Mouse (Mus musculus) hindbrain, embryonic 14.5 days (tissue): Measurements from ENCODE around the gene Mvb12b. TPM values are rescaled to one million over a fixed set of nuclear protein-coding genes. Genes with fewer than 3 reads are reported as not detected.

ENCODE experiments used
- ATAC-seq: fragments of 200-750 bp; cut with Nextera tagmentation; 2 replicates; pipeline ENCODE4 v1.8.0; 2017; ENCODE audit warnings: moderate number of reproducible peaks, mild to moderate bottlenecking, moderate TSS enrichment, moderate library complexity; ENCODE audit not compliant: low FRiP score
- DNase-seq: peaks from one replicate; pipeline ENCODE4 v3.0.0-alpha.2; 2015; ENCODE audit warnings: low spot score
- H3K27ac ChIP-seq: fragments of 300-500 bp; sonication (generic); 2 replicates; pipeline ENCODE4 v1.5.1; 2014; ENCODE audit warnings: mild to moderate bottlenecking, moderate library complexity
- H3K27me3 ChIP-seq: fragments of 300-500 bp; sonication (generic); 2 replicates; pipeline ENCODE4 v1.6.1; 2014; ENCODE audit warnings: mild to moderate bottlenecking, low read length, mixed read lengths; ENCODE audit not compliant: control insufficient read depth, insufficient read depth
- H3K36me3 ChIP-seq: fragments of 300-500 bp; sonication (generic); replicated peaks from 2 replicates; pipeline ENCODE4 v1.6.1; 2014; ENCODE audit not compliant: control insufficient read depth, insufficient read depth
- H3K4me1 ChIP-seq: fragments of 300-500 bp; sonication (generic); replicated peaks from 2 replicates; pipeline ENCODE4 v1.6.1; 2014; ENCODE audit warnings: antibody characterized with exemption, low read length, mixed read lengths; ENCODE audit not compliant: control insufficient read depth, insufficient read depth
- H3K4me2 ChIP-seq: fragments of 300-500 bp; sonication (generic); replicated peaks from 2 replicates; pipeline ENCODE4 v1.6.1; 2014; ENCODE audit warnings: mild to moderate bottlenecking, moderate library complexity
- H3K4me3 ChIP-seq: fragments of 300-500 bp; sonication (generic); replicated peaks from 2 replicates; pipeline ENCODE4 v1.5.1; 2014; ENCODE audit warnings: mild to moderate bottlenecking, low read length
- H3K9ac ChIP-seq: fragments of 300-500 bp; sonication (generic); 2 replicates; pipeline ENCODE4 v1.6.1; 2014
- H3K9me3 ChIP-seq: fragments of 300-500 bp; sonication (generic); 2 replicates; pipeline ENCODE4 v1.6.1; 2016; ENCODE audit warnings: low read length; ENCODE audit not compliant: control insufficient read depth
- WGBS: fragments of 180-500 bp; shearing (Covaris S2); extraction: QIAGEN DNeasy Blood & Tissue Kit; methylation state at CpG from one replicate; pipeline ENCODE4 v1.1.7; 2014; 5-methylcytosine and 5-hydroxymethylcytosine counted together
- polyA plus RNA-seq: library from polyadenylated mRNA; unstranded; fragments of >200 nt; fragmentation: Nextera tagmentation; extraction: Ambion mirVana; gene quantifications from 2 replicates; pipeline ENCODE4 v1.2.1, GENCODE M21; 2014

Mvb12b gene
- polyA plus RNA-seq, 1 experiment from 2014 or later, result 48.0 TPM

GRCm38 (mm10) chr2:33713580-33714260 lies 174.0 kb downstream of the Mvb12b start:
- DNase-seq, result no peak
- no peaks in the 10 kb centered on the region for H3K9me3 ChIP-seq
- H3K4me2 ChIP-seq, result 0 out of 2 replicates have a peak overlapping the region, but pooled peaks have one; percentile 2
- no peak overlapping the region for H3K4me3 ChIP-seq
- no peak for ATAC-seq
- H3K36me3 ChIP-seq, result no peaks in the 10 kb centered on the region
- peaks cover 8% of the 10 kb centered on the region; the same call in 1 of the 2 replicates for H3K27me3 ChIP-seq
- H3K27ac ChIP-seq, result no peak overlapping the region
- no peak overlapping the region for H3K9ac ChIP-seq
- 17% methylated on average over 12 of the region's 12 CpGs for WGBS
- peaks cover 49% of the 10 kb centered on the region for H3K4me1 ChIP-seq

GRCm38 (mm10) chr2:33712811-33713210 lies 174.9 kb downstream of the Mvb12b start:
- no peaks in the 10 kb centered on the region for H3K36me3 ChIP-seq
- 15% methylated on average over 4 of the region's 4 CpGs for WGBS
- H3K4me1 ChIP-seq, result peaks cover 43% of the 10 kb centered on the region
- no peak overlapping the region for H3K27ac ChIP-seq
- H3K4me2 ChIP-seq, result no peak overlapping the region
- no peak overlapping the region for H3K4me3 ChIP-seq
- ATAC-seq, result no peak
- no peak for DNase-seq
- no peaks in the 10 kb centered on the region for H3K9me3 ChIP-seq
- peaks cover 2% of the 10 kb centered on the region; the same call in 1 of the 2 replicates for H3K27me3 ChIP-seq
- H3K9ac ChIP-seq, result no peak overlapping the region; the same call in 1 of the 2 replicates

GRCm38 (mm10) chr2:33708831-33709230 lies 178.9 kb downstream of the Mvb12b start:
- no peak for DNase-seq
- H3K27ac ChIP-seq, result no peak overlapping the region
- ATAC-seq, result no peak
- no peak overlapping the region for H3K4me2 ChIP-seq
- 93% methylated on average over 8 of the region's 8 CpGs for WGBS
- H3K9ac ChIP-seq, result no peak overlapping the region
- H3K4me3 ChIP-seq, result no peak overlapping the region
- H3K9me3 ChIP-seq, result no peaks in the 10 kb centered on the region
- H3K4me1 ChIP-seq, result peaks cover 12% of the 10 kb centered on the region
- H3K36me3 ChIP-seq, result no peaks in the 10 kb centered on the region
- H3K27me3 ChIP-seq, result no peaks in the 10 kb centered on the region

GRCm38 (mm10) chr2:33708096-33708495 lies 179.7 kb downstream of the Mvb12b start:
- WGBS, result 43% methylated on average over 3 of the region's 3 CpGs
- no peaks in the 10 kb centered on the region for H3K9me3 ChIP-seq
- DNase-seq (no peak), ATAC-seq (no peak)
- no peak overlapping the region for H3K4me2 ChIP-seq
- 0 out of 2 replicates have a peak, but pooled peaks cover 5% of the 10 kb centered on the region for H3K4me1 ChIP-seq
- H3K4me3 ChIP-seq, result no peak overlapping the region
- H3K9ac ChIP-seq, result no peak overlapping the region
- no peaks in the 10 kb centered on the region for H3K27me3 ChIP-seq
- H3K27ac ChIP-seq, result no peak overlapping the region
- no peaks in the 10 kb centered on the region for H3K36me3 ChIP-seq

- no peak for ATAC-seq
- Histone ChIP-seq H3K9me3 (no peaks in the 10 kb centered on the region), H3K4me3 (no peak overlapping the region), H3K27ac (no peak overlapping the region), H3K4me1 (0 out of 2 replicates have a peak, but pooled peaks cover 4% of the 10 kb centered on the region), H3K36me3 (no peaks in the 10 kb centered on the region), H3K27me3 (no peaks in the 10 kb centered on the region), H3K4me2 (no peak overlapping the region), H3K9ac (no peak overlapping the region)
- no peak for DNase-seq
- WGBS, result 82% methylated on average over 9 of the region's 9 CpGs
These were observed 181.3 kb downstream of the Mvb12b start for GRCm38 (mm10) chr2:33706403-33706802.

- Histone ChIP-seq H3K9me3 (no peaks in the 10 kb centered on the region), H3K4me1 (peaks cover 5% of the 10 kb centered on the region; the same call in 1 of the 2 replicates), H3K4me3 (no peak overlapping the region), H3K27ac (no peak overlapping the region), H3K36me3 (no peaks in the 10 kb centered on the region), H3K9ac (no peak overlapping the region), H3K4me2 (no peak overlapping the region), H3K27me3 (no peaks in the 10 kb centered on the region)
- no peak for DNase-seq
- ATAC-seq, result no peak
- 46% methylated on average over 16 of the region's 16 CpGs for WGBS
These were observed 181.9 kb downstream of the Mvb12b start for GRCm38 (mm10) chr2:33705687-33706320.

GRCm38 (mm10) chr2:33703286-33703685 lies 184.5 kb downstream of the Mvb12b start:
- no peak overlapping the region for H3K4me2 ChIP-seq
- WGBS, result 61% methylated on average over 5 of the region's 5 CpGs
- H3K4me1 ChIP-seq, result peaks cover 5% of the 10 kb centered on the region; the same call in 1 of the 2 replicates
- no peaks in the 10 kb centered on the region for H3K9me3 ChIP-seq
- H3K9ac ChIP-seq, result no peak overlapping the region
- H3K4me3 ChIP-seq, result no peak overlapping the region
- no peak overlapping the region for H3K27ac ChIP-seq
- no peaks in the 10 kb centered on the region for H3K27me3 ChIP-seq
- H3K36me3 ChIP-seq, result no peaks in the 10 kb centered on the region
- no peak for ATAC-seq
- no peak for DNase-seq

GRCm38 (mm10) chr2:33702705-33703104 lies 185.0 kb downstream of the Mvb12b start:
- no peak overlapping the region for H3K4me2 ChIP-seq
- no peaks in the 10 kb centered on the region for H3K36me3 ChIP-seq
- 78% methylated on average over 5 of the region's 5 CpGs for WGBS
- H3K27me3 ChIP-seq, result no peaks in the 10 kb centered on the region
- H3K27ac ChIP-seq, result no peak overlapping the region
- peaks cover 5% of the 10 kb centered on the region; the same call in 1 of the 2 replicates for H3K4me1 ChIP-seq
- DNase-seq (no peak), ATAC-seq (no peak)
- H3K4me3 ChIP-seq, result no peak overlapping the region
- H3K9ac ChIP-seq, result no peak overlapping the region
- no peaks in the 10 kb centered on the region for H3K9me3 ChIP-seq

- Histone ChIP-seq H3K9ac (no peak overlapping the region), H3K36me3 (no peaks in the 10 kb centered on the region), H3K27me3 (no peaks in the 10 kb centered on the region), H3K27ac (no peak overlapping the region), H3K4me1 (peaks cover 5% of the 10 kb centered on the region; the same call in 1 of the 2 replicates), H3K9me3 (peaks cover 11% of the 10 kb centered on the region), H3K4me2 (no peak overlapping the region), H3K4me3 (no peak overlapping the region)
- ATAC-seq (no peak), DNase-seq (no peak)
- 57% methylated on average over 7 of the region's 7 CpGs for WGBS
These were observed 186.3 kb downstream of the Mvb12b start for GRCm38 (mm10) chr2:33701446-33701815.
